Mouse (Mus musculus) adrenal gland, adult 18-20 months (tissue): ENCODE data around the gene Adgrf5. TPM values are rescaled to one million over a fixed set of nuclear protein-coding genes. Genes with fewer than 3 reads are reported as not detected.
A peak's percentile ranks its signal among the peaks of the same experiment; 100 is the strongest.
"Not testable (repeated sequence)": the region's sequence is repeated elsewhere in the genome, so short reads cannot be mapped to it uniquely, and the experiment has no call there.

Experiments
- DNase-seq, 2 experiments: peaks; one replicate each; pipeline ENCODE4 v3.0.0; 2021 to 2022; ENCODE audit warnings: low spot score in 2 of 2
- long read RNA-seq, 2 experiments: library from polyadenylated mRNA; stranded (forward); transcript quantifications; one replicate each; pipeline ENCODE4 v2.0.0; 2021
- total RNA-seq, 2 experiments: library from RNA; stranded (reverse); gene quantifications; 1 replicate in 1 of 2; 2 replicates in 1 of 2; pipeline ENCODE4 v1.2.3; 2021

Gene Adgrf5
- 10 to 100 TPM; 74.1 to 80.3 TPM for total RNA-seq
- long read RNA-seq, experiment 1, full-length matches to known transcripts, result 2 of 15 reads
- long read RNA-seq, experiment 1, partial matches to known transcripts, result 4 of 15 reads
- long read RNA-seq, experiment 1, other reads (novel, unspliced or antisense), result 9 of 15 reads
- long read RNA-seq, experiment 2, partial matches to known transcripts, result 6 of 12 reads
- long read RNA-seq, experiment 2, other reads (novel, unspliced or antisense), result 6 of 12 reads

GRCm38 (mm10) chr17:43359826-43360619 lies at the start of gene Adgrf5:
Adgrf5 (plus strand) TSS chr17:43360451.
- DNase-seq, result peak in 1 of 2 experiments; percentile 34

GRCm38 (mm10) chr17:43325986-43326671 lies 34.1 kb upstream of the Adgrf5 start:
- DNase-seq, result no peak

GRCm38 (mm10) chr17:43326726-43327700 lies 33.2 kb upstream of the Adgrf5 start:
- peak in 1 of 2 experiments; percentile 25 for DNase-seq

GRCm38 (mm10) chr17:43327810-43328209 lies 32.4 kb upstream of the Adgrf5 start:
- no peak for DNase-seq

- no peak for DNase-seq
Observed at GRCm38 (mm10) chr17:43329216-43329615, 31.0 kb upstream of the Adgrf5 start.

- no peak for DNase-seq
Observed at GRCm38 (mm10) chr17:43329761-43330183, 30.5 kb upstream of the Adgrf5 start.

GRCm38 (mm10) chr17:43332686-43333085 lies 27.6 kb upstream of the Adgrf5 start:
- no peak for DNase-seq

- no peak for DNase-seq
Observed at GRCm38 (mm10) chr17:43334074-43334473, 26.2 kb upstream of the Adgrf5 start.

GRCm38 (mm10) chr17:43337643-43338042 lies 22.6 kb upstream of the Adgrf5 start:
- no peak for DNase-seq

GRCm38 (mm10) chr17:43338279-43338678 lies 22.0 kb upstream of the Adgrf5 start:
- no peak for DNase-seq

GRCm38 (mm10) chr17:43346499-43346898 lies 13.8 kb upstream of the Adgrf5 start:
- not testable (repeated sequence) for DNase-seq

GRCm38 (mm10) chr17:43357902-43358539 lies 2.2 kb upstream of the Adgrf5 start:
- no peak for DNase-seq

GRCm38 (mm10) chr17:43361021-43361420 lies 770 bp downstream of the Adgrf5 start:
- DNase-seq, result no peak

- no peak for DNase-seq
Observed at GRCm38 (mm10) chr17:43362362-43362761, 2.1 kb downstream of the Adgrf5 start.

GRCm38 (mm10) chr17:43362881-43363280 lies 2.6 kb downstream of the Adgrf5 start:
- DNase-seq, result no peak

GRCm38 (mm10) chr17:43363921-43364320 lies 3.7 kb downstream of the Adgrf5 start:
- no peak for DNase-seq

GRCm38 (mm10) chr17:43365297-43365696 lies 5.0 kb downstream of the Adgrf5 start:
- DNase-seq, result no peak

- no peak for DNase-seq
Observed at GRCm38 (mm10) chr17:43366486-43366885, 6.2 kb downstream of the Adgrf5 start.

GRCm38 (mm10) chr17:43368171-43368576 lies 7.9 kb downstream of the Adgrf5 start:
- DNase-seq, result no peak

- DNase-seq, result no peak
Observed at GRCm38 (mm10) chr17:43372604-43373003, 12.4 kb downstream of the Adgrf5 start.
